Mouse (Mus musculus) spleen, adult 2 months (tissue): ENCODE data around the gene F11r.

Experiments used
- CTCF ChIP-seq: fragments of 200-500 bp; IDR thresholded peaks from 2 replicates; pipeline ENCODE4 v1.5.1; 2011; ENCODE audit warnings: mild to moderate bottlenecking, inconsistent platforms; ENCODE audit not compliant: insufficient read depth, insufficient read length, insufficient replicate concordance; ENCODE audit errors: extremely low read depth
- POLR2A ChIP-seq: fragments of 200-500 bp; IDR thresholded peaks from 2 replicates; pipeline ENCODE4 v1.6.1; 2011; ENCODE audit warnings: low read depth, low read length, inconsistent platforms

DNA sequence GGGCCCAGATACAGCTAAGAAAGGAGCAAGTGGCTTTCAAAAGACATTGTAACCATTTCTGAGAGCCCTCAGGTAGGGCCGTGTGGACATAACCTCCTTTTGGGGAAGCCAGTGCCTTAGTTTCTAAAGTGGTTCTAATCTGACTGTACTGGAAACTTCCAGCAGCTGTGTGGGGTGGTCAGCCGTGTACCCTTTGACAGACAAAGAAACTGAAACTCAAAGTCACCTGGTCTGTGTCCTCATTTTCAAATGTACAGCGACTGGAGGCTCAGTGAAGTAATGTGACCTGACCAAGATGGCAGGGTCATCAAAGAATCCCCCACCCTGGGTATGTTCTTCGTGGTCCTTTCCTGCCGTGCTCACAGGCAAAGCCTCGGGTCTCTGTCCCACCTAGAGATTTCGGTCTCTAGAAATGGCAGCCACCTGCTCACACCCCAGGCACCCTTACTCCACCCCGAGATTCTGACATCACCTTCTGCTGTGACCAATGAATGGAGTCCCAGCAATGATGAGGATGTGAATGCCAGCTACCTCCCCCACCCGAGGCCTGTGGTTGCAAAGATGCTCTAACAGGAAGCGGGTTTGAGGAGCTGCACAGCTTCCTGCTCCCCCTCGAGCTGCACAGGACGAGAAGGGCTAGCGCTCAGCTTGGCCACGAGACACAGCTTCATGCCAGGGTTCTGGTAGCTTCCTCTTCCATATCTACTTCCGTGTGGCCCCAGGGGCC is 48.8 kb upstream of the F11r start, which contains the start of gene Arhgap30:
- TF ChIP-seq CTCF (no peak), POLR2A (peak; percentile 83)
